Mouse (Mus musculus): ENCODE measurements around the gene Ly6g6d.

DNA sequence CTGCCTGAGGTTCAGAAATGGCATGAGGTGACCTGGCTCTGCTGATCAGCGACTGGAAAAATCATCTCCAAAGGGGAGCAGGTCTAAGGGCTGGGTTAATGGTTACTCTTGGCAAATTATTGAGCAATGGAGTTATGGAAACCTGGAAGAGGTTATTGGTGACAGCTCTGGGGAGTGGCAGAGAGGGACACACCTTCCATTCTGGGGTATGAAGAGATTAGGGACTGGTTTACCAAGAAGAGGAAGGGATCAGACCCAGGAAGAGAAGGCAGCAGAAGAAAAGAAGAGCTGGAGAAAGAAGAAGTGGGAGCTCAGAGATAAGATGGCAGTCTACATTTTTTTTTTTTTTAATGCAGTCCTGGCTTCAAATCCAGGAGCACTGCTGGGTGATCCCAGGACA lies 30.2 kb downstream of the Ly6g6d start:
- no peak for TF ChIP-seq POLR2A (IDR thresholded peaks at IDR 0.05; ENCODE audit: low read depth, low read length)
- no peak for TF ChIP-seq CTCF (conservative IDR thresholded peaks at IDR 0.05; ENCODE audit: insufficient read depth, insufficient read length, low read depth, low read length)

Data from kidney, adult 2 months (tissue).